Mouse (Mus musculus) lung, postnatal 0 days (tissue): ENCODE data around the gene Hist1h1c. TPM values are rescaled to one million over a fixed set of nuclear protein-coding genes. Genes with fewer than 3 reads are reported as not detected.

Experiments
- ATAC-seq: fragments of 200-750 bp; cut with Nextera tagmentation; 2 replicates; pipeline ENCODE4 v1.8.0; 2017; ENCODE audit warnings: moderate library complexity
- DNase-seq: peaks from one replicate; pipeline ENCODE4 v3.0.0-alpha.2; 2016; ENCODE audit warnings: low spot score
- H3K27ac ChIP-seq: fragments of 300-500 bp; sonication (generic); 2 replicates; pipeline ENCODE4 v1.5.1; 2014; ENCODE audit warnings: antibody characterized with exemption, mild to moderate bottlenecking, low read length, mixed read lengths
- H3K27me3 ChIP-seq: fragments of 300-500 bp; sonication (generic); replicated peaks from 2 replicates; pipeline ENCODE4 v1.6.1; 2014; ENCODE audit warnings: low read length, mixed read lengths; ENCODE audit not compliant: insufficient read depth
- H3K36me3 ChIP-seq: fragments of 300-500 bp; sonication (generic); 2 replicates; pipeline ENCODE4 v1.6.1; 2014; ENCODE audit warnings: low read length, mixed read lengths; ENCODE audit not compliant: insufficient read depth
- H3K4me1 ChIP-seq: fragments of 300-500 bp; sonication (generic); 2 replicates; pipeline ENCODE4 v1.6.1; 2014; ENCODE audit warnings: antibody characterized with exemption, low read depth, low read length, mixed read lengths; ENCODE audit not compliant: insufficient read depth
- H3K4me2 ChIP-seq: fragments of 300-500 bp; sonication (generic); replicated peaks from 2 replicates; pipeline ENCODE4 v1.6.1; 2014; ENCODE audit warnings: low read depth, mild to moderate bottlenecking, low read length, moderate library complexity, mixed read lengths
- H3K4me3 ChIP-seq: fragments of 300-500 bp; sonication (generic); 2 replicates; pipeline ENCODE4 v1.5.1; 2014; ENCODE audit warnings: low read depth, low read length
- H3K9ac ChIP-seq: fragments of 300-500 bp; sonication (generic); replicated peaks from 2 replicates; pipeline ENCODE4 v1.6.1; 2014; ENCODE audit warnings: low read depth, mild to moderate bottlenecking
- H3K9me3 ChIP-seq: fragments of 300-500 bp; sonication (generic); 2 replicates; pipeline ENCODE4 v1.6.1; 2016; ENCODE audit warnings: low read length, mixed read lengths
- CTCF ChIP-seq: IDR thresholded peaks from 2 replicates; pipeline ENCODE4 v1.5.1; 2016; ENCODE audit warnings: antibody characterized with exemption, mild to moderate bottlenecking
- EP300 ChIP-seq: IDR thresholded peaks from 2 replicates; pipeline ENCODE4 v1.6.1; 2016; ENCODE audit warnings: antibody characterized with exemption, mild to moderate bottlenecking, control low read depth
- WGBS: fragments of 180-500 bp; shearing (Covaris S2); extraction: QIAGEN DNeasy Blood & Tissue Kit; methylation state at CpG from one replicate; pipeline ENCODE4 v1.1.7; 2014; 5-methylcytosine and 5-hydroxymethylcytosine counted together
- polyA plus RNA-seq: library from polyadenylated mRNA; unstranded; fragments of >200 nt; fragmentation: Nextera tagmentation; extraction: Ambion mirVana; gene quantifications from 2 replicates; pipeline ENCODE4 v1.2.1, GENCODE M21; 2015

Hist1h1c gene
- polyA plus RNA-seq, 1 experiment from 2014 or later = 43.3 TPM

- H3K27me3 ChIP-seq = no peaks in the 10 kb centered on the region
- peak overlapping the region; percentile 31 for H3K4me3 ChIP-seq
- TF ChIP-seq EP300 (peak; percentile 62), CTCF (no peak)
- under 1% methylated on average over 15 of the region's 23 CpGs for WGBS
- no peaks in the 10 kb centered on the region for H3K36me3 ChIP-seq
- H3K9me3 ChIP-seq = no peaks in the 10 kb centered on the region
- H3K4me2 ChIP-seq = peak overlapping the region; percentile 56
- DNase-seq = peak; percentile 76
- peak overlapping the region; percentile 12; the same call in 1 of the 2 replicates for H3K9ac ChIP-seq
- H3K27ac ChIP-seq = peak overlapping the region; percentile 85
- peak; percentile 29 for ATAC-seq
- peaks cover 4% of the 10 kb centered on the region; the same call in 1 of the 2 replicates for H3K4me1 ChIP-seq
These were observed 18.7 kb downstream of the Hist1h1c start for GRCm38 (mm10) chr13:23757211-23757773.

GRCm38 (mm10) chr13:23757921-23758320 is 19.3 kb downstream of the Hist1h1c start:
- no peaks in the 10 kb centered on the region for H3K36me3 ChIP-seq
- peak overlapping the region; percentile 85; the same call in 1 of the 2 replicates for H3K27ac ChIP-seq
- H3K4me2 ChIP-seq = no peak overlapping the region
- H3K27me3 ChIP-seq = no peaks in the 10 kb centered on the region
- no peak overlapping the region for H3K9ac ChIP-seq
- H3K4me1 ChIP-seq = peaks cover 4% of the 10 kb centered on the region; the same call in 1 of the 2 replicates
- DNase-seq (peak; percentile 4), ATAC-seq (no peak)
- no peaks in the 10 kb centered on the region for H3K9me3 ChIP-seq
- no peak for TF ChIP-seq CTCF
- TF ChIP-seq EP300 = no peak
- no peak overlapping the region for H3K4me3 ChIP-seq
- WGBS = 46% methylated on average over 3 of the region's 3 CpGs

DNA sequence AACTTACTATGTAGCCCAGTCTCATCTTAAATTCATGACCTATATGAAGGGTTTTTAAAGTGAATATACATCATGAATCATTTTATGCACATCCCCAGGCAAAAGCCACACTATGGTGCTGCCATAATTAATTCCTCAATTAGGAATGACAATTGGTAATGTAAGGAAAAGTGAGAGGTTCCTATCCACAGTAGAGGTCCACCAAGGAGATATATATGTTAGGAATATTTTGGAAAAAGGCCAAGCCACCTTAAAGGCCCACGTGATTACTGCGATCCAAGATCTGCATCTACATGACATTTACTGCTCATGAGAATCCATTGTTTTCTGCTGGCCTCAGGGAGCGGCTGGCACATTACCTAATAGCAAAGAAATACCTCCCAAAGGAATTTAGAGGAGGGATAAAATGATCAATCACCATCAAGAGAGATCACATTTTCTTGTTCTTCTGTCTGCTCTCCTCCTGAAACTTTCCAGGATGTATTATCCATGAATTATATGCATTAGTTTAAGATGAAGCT is 20.7 kb downstream of the Hist1h1c start:
- H3K27ac ChIP-seq = no peak overlapping the region
- no peak for ATAC-seq
- TF ChIP-seq EP300 (no peak), CTCF (no peak)

DNA sequence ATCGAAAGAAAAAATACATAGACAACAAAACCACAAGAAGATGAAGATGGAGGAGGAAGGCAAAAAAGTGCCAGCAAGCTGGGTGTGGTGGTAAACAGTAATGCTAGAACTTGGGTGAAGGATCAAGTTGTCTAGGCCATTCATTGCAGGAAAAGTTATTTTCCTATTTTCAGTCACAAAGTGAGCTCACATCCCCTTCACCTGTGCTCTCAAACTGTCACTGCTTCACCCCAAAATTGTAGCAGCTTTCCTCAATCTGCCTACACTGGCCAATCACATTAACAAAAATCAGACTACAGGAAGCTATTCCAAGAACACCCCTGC is 21.3 kb downstream of the Hist1h1c start:
- ATAC-seq (no peak), DNase-seq (no peak)
- no peaks in the 10 kb centered on the region for H3K9me3 ChIP-seq
- H3K27ac ChIP-seq = no peak overlapping the region
- no peaks in the 10 kb centered on the region for H3K36me3 ChIP-seq
- no peak overlapping the region for H3K4me3 ChIP-seq
- peaks cover 12% of the 10 kb centered on the region for H3K4me1 ChIP-seq
- no peak for TF ChIP-seq EP300
- no peaks in the 10 kb centered on the region for H3K27me3 ChIP-seq
- WGBS = 50% methylated on average over 1 of the region's 1 CpGs
- H3K4me2 ChIP-seq = no peak overlapping the region; the same call in 1 of the 2 replicates
- no peak overlapping the region for H3K9ac ChIP-seq

More for the DNA sequence above, 20.7 kb downstream of the Hist1h1c start:
- Histone ChIP-seq H3K27me3 (no peaks in the 10 kb centered on the region), H3K4me1 (peaks cover 10% of the 10 kb centered on the region), H3K9me3 (no peaks in the 10 kb centered on the region), H3K9ac (no peak overlapping the region), H3K36me3 (no peaks in the 10 kb centered on the region), H3K4me3 (no peak overlapping the region), H3K4me2 (no peak overlapping the region)
- no peak for DNase-seq
- 85% methylated on average over 3 of the region's 3 CpGs for WGBS

- ATAC-seq = peak; percentile 1; the same call in 1 of the 2 replicates
- H3K36me3 ChIP-seq = no peaks in the 10 kb centered on the region
- TF ChIP-seq EP300 (no peak), CTCF (peak; percentile 44)
- peaks cover 12% of the 10 kb centered on the region for H3K4me1 ChIP-seq
- H3K9me3 ChIP-seq = no peaks in the 10 kb centered on the region
- H3K27ac ChIP-seq = peak overlapping the region; percentile 81
- H3K27me3 ChIP-seq = no peaks in the 10 kb centered on the region
- H3K4me3 ChIP-seq = peak overlapping the region; percentile 49
- peak overlapping the region; percentile 75 for H3K4me2 ChIP-seq
- WGBS = 2% methylated on average over 20 of the region's 27 CpGs
- H3K9ac ChIP-seq = peak overlapping the region; percentile 34; the same call in 1 of the 2 replicates
- DNase-seq = peak; percentile 81
These were observed 21.8 kb downstream of the Hist1h1c start for GRCm38 (mm10) chr13:23760240-23760971.
